Mouse (Mus musculus): Measurements from ENCODE around the gene Rtn3. TPM values are rescaled to one million over a fixed set of nuclear protein-coding genes. Genes with fewer than 3 reads are reported as not detected.

The Rtn3 gene
- polyA plus RNA-seq, 1 experiment: 857 TPM

GRCm38 (mm10) chr19:7459370-7459769 lies 23.7 kb downstream of the Rtn3 start:
- Histone ChIP-seq H3K4me3 (ENCODE audit: insufficient read depth, low read length) (no peak overlapping the region), H3K27ac (ENCODE audit: insufficient read depth, low read length) (no peak overlapping the region), H3K4me1 (ENCODE audit: control insufficient read depth, insufficient read depth, low read length) (peaks cover 3% of the 10 kb centered on the region; the same call in 1 of the 2 replicates)
- TF ChIP-seq CTCF (IDR thresholded peaks at IDR 0.05; ENCODE audit: extremely low read depth, insufficient read depth, low read length) (no peak), POLR2A (IDR thresholded peaks at IDR 0.05; ENCODE audit: extremely low read depth, insufficient read depth, low read length) (no peak)

- Histone ChIP-seq H3K4me3 (ENCODE audit: insufficient read depth, low read length) (no peak overlapping the region), H3K4me1 (ENCODE audit: control insufficient read depth, insufficient read depth, low read length) (peaks cover 3% of the 10 kb centered on the region; the same call in 1 of the 2 replicates), H3K27ac (ENCODE audit: insufficient read depth, low read length) (no peak overlapping the region)
- TF ChIP-seq POLR2A (IDR thresholded peaks at IDR 0.05; ENCODE audit: extremely low read depth, insufficient read depth, low read length) (no peak), CTCF (IDR thresholded peaks at IDR 0.05; ENCODE audit: extremely low read depth, insufficient read depth, low read length) (no peak)
Measured at GRCm38 (mm10) chr19:7458901-7459300, 24.2 kb downstream of the Rtn3 start.

- TF ChIP-seq CTCF (IDR thresholded peaks at IDR 0.05; ENCODE audit: extremely low read depth, insufficient read depth, low read length) (no peak), POLR2A (IDR thresholded peaks at IDR 0.05; ENCODE audit: extremely low read depth, insufficient read depth, low read length) (no peak)
- H3K4me1 ChIP-seq (ENCODE audit: control insufficient read depth, insufficient read depth, low read length): peaks cover 3% of the 10 kb centered on the region; the same call in 1 of the 2 replicates
- H3K4me3 ChIP-seq (ENCODE audit: insufficient read depth, low read length): no peak overlapping the region
- H3K27ac ChIP-seq (ENCODE audit: insufficient read depth, low read length): no peak overlapping the region
Measured at GRCm38 (mm10) chr19:7456803-7457202, 26.3 kb downstream of the Rtn3 start.

DNA sequence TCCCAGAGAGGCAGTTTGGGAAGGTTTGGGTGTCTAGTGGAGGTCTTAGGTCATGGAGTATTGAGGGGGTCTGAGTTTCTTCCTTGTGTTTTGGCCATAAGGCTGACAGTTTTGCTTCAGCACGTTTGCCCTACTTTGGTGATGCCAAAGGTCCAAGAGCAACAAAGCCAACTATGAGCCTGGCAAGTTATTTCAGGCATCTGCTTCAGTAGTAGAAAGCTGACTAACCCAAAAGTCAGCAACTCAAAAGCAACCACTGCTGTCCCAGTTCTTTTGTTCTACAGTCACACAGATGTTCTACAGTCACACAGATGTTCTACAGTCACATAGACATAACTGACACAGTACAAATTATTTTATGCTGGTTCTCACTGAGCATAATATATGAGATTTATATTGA lies 37.5 kb downstream of the Rtn3 start:
- no peak overlapping the region for H3K4me3 ChIP-seq (ENCODE audit: insufficient read depth, low read length)

GRCm38 (mm10) chr19:7445105-7445504 lies 38.0 kb downstream of the Rtn3 start:
- peaks cover 3% of the 10 kb centered on the region; the same call in 1 of the 2 replicates for H3K4me1 ChIP-seq (ENCODE audit: control insufficient read depth, insufficient read depth, low read length)
- no peak overlapping the region for H3K4me3 ChIP-seq (ENCODE audit: insufficient read depth, low read length)
- TF ChIP-seq POLR2A (IDR thresholded peaks at IDR 0.05; ENCODE audit: extremely low read depth, insufficient read depth, low read length) (no peak), CTCF (IDR thresholded peaks at IDR 0.05; ENCODE audit: extremely low read depth, insufficient read depth, low read length) (no peak)
- H3K27ac ChIP-seq (ENCODE audit: insufficient read depth, low read length): no peak overlapping the region

More for the DNA sequence above, 37.5 kb downstream of the Rtn3 start:
- Histone ChIP-seq H3K27ac (ENCODE audit: insufficient read depth, low read length) (no peak overlapping the region), H3K4me1 (ENCODE audit: control insufficient read depth, insufficient read depth, low read length) (peaks cover 3% of the 10 kb centered on the region; the same call in 1 of the 2 replicates)
- TF ChIP-seq POLR2A (IDR thresholded peaks at IDR 0.05; ENCODE audit: extremely low read depth, insufficient read depth, low read length) (no peak), CTCF (IDR thresholded peaks at IDR 0.05; ENCODE audit: extremely low read depth, insufficient read depth, low read length) (no peak)

- Histone ChIP-seq H3K4me1 (ENCODE audit: control insufficient read depth, insufficient read depth, low read length) (peaks cover 2% of the 10 kb centered on the region; the same call in 1 of the 2 replicates), H3K27ac (ENCODE audit: insufficient read depth, low read length) (no peak overlapping the region), H3K4me3 (ENCODE audit: insufficient read depth, low read length) (no peak overlapping the region)
- no peak for TF ChIP-seq POLR2A (IDR thresholded peaks at IDR 0.05; ENCODE audit: extremely low read depth, insufficient read depth, low read length)
- peak; percentile 52; the same call in 1 of the 2 replicates for TF ChIP-seq CTCF (IDR thresholded peaks at IDR 0.05; ENCODE audit: extremely low read depth, insufficient read depth, low read length)
Measured at GRCm38 (mm10) chr19:7441493-7441892, 41.6 kb downstream of the Rtn3 start.

DNA sequence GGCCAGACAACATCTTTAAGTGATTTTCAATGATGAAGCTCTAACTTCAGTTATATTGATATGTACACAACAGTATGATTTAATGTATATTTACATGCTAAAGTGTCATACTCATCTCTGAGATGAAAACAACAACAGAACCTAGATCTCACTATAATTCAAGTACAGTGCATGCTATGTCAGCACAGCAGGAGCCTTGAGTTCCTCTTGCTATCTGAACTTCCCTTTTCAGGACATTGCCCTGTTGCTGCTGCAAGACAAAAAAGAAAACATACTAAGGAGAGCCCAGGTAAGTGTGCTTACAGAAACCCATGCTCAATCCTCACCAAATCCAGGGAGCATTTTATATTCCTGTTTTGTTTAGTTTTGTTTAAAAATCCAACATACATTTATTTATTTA lies 44.8 kb downstream of the Rtn3 start:
- TF ChIP-seq POLR2A (IDR thresholded peaks at IDR 0.05; ENCODE audit: extremely low read depth, insufficient read depth, low read length): no peak
- TF ChIP-seq CTCF (IDR thresholded peaks at IDR 0.05; ENCODE audit: extremely low read depth, insufficient read depth, low read length): no peak
- Histone ChIP-seq H3K4me3 (ENCODE audit: insufficient read depth, low read length) (no peak overlapping the region), H3K4me1 (ENCODE audit: control insufficient read depth, insufficient read depth, low read length) (peaks cover 3% of the 10 kb centered on the region; the same call in 1 of the 2 replicates), H3K27ac (ENCODE audit: insufficient read depth, low read length) (no peak overlapping the region)

DNA sequence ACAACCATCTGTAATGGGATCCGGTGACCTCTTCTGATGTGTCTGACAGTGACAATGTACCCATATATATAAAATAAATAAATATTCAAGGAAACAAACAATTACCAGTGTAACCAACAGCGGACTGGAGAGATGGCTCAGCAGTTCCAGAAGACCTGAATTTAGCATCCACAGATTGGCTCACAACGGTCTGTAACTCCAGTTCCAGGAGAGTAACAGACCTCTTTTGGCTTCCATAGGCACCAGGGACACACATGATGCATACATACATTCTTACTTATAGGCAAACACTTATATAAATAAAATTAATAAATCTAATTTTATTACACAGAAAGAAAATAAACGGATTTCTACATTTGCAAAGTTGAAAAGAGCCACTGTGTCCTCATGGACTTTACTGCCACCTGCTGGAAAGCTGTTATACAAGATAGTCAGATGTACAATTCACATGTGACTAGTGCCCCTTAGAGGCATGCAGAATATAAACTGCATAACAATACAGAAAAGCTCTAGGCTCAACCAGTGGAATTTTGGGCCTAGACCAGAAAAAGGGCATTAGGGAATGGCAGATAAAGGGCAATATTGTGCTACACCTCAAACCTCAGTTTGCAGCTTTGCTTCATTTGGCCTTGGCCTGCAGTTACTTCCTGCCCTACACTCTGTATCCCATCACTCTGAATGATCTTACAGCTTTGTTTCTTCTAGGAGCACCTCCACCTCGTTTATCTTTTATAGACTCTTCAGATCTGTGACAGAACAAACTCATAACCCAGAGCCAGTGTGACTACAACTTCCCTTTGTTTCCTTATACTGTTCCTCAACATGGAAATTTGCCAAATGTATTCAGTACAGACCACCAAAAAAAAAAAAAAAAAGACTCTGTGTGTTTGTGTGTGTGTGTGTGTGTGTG lies 46.8 kb downstream of the Rtn3 start:
- no peak overlapping the region for H3K4me3 ChIP-seq (ENCODE audit: insufficient read depth, low read length)
- TF ChIP-seq CTCF (IDR thresholded peaks at IDR 0.05; ENCODE audit: extremely low read depth, insufficient read depth, low read length) (peak; percentile 43; the same call in 1 of the 2 replicates), POLR2A (IDR thresholded peaks at IDR 0.05; ENCODE audit: extremely low read depth, insufficient read depth, low read length) (no peak)
- no peak overlapping the region for H3K27ac ChIP-seq (ENCODE audit: insufficient read depth, low read length)
- peaks cover 5% of the 10 kb centered on the region for H3K4me1 ChIP-seq (ENCODE audit: control insufficient read depth, insufficient read depth, low read length)

GRCm38 (mm10) chr19:7434887-7435286 lies 48.2 kb downstream of the Rtn3 start:
- no peak overlapping the region for H3K27ac ChIP-seq (ENCODE audit: insufficient read depth, low read length)
- H3K4me1 ChIP-seq (ENCODE audit: control insufficient read depth, insufficient read depth, low read length): peaks cover 5% of the 10 kb centered on the region
- H3K4me3 ChIP-seq (ENCODE audit: insufficient read depth, low read length): no peak overlapping the region
- no peak for TF ChIP-seq CTCF (IDR thresholded peaks at IDR 0.05; ENCODE audit: extremely low read depth, insufficient read depth, low read length)
- no peak for TF ChIP-seq POLR2A (IDR thresholded peaks at IDR 0.05; ENCODE audit: extremely low read depth, insufficient read depth, low read length)

DNA sequence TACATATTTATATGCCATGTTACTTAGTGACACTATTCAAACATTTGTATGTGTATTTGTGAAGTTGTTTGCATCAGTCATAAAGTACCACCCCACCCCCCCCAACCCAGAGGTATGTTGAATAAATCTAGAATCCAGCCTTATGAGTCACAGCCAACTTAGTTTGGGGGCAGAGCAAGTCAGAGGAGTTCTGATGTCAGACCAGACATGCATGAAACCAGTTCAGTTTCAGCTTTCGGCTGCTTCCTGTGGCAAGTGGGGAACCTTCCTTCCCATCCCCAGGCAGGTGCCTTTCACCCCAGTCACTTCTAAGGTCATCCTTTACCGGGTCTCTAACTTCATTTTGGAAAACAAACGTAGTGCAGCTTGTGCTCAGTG lies 57.7 kb downstream of the Rtn3 start:
- Histone ChIP-seq H3K4me3 (ENCODE audit: insufficient read depth, low read length) (no peak overlapping the region), H3K27ac (ENCODE audit: insufficient read depth, low read length) (no peak overlapping the region), H3K4me1 (ENCODE audit: control insufficient read depth, insufficient read depth, low read length) (no peaks in the 10 kb centered on the region)
- no peak for TF ChIP-seq POLR2A (IDR thresholded peaks at IDR 0.05; ENCODE audit: extremely low read depth, insufficient read depth, low read length)
- no peak for TF ChIP-seq CTCF (IDR thresholded peaks at IDR 0.05; ENCODE audit: extremely low read depth, insufficient read depth, low read length)

All from cortical plate, adult 2 months (tissue).